Mouse (Mus musculus): ENCODE results near the gene Smad6. TPM values are rescaled to one million over a fixed set of nuclear protein-coding genes. Genes with fewer than 3 reads are reported as not detected.

Gene Smad6
- polyA plus RNA-seq, 1 experiment: 1.3 TPM

- H3K4me3 ChIP-seq (replicated peaks; ENCODE audit: control insufficient read depth, low read depth, low read length): no peak overlapping the region
- 1% methylated on average over 50 of the region's 50 CpGs for WGBS
- H3K4me1 ChIP-seq (ENCODE audit: control insufficient read depth, insufficient read depth, low read length): no peaks in the 10 kb centered on the region; the same call in 1 of the 2 replicates
- H3K27ac ChIP-seq (ENCODE audit: control insufficient read depth, insufficient read depth, low read depth, low read length, poor library complexity): no peak overlapping the region; the same call in 1 of the 2 replicates
- TF ChIP-seq POLR2A (IDR thresholded peaks at IDR 0.05; ENCODE audit: borderline replicate concordance, control insufficient read depth, low read depth, low read length) (no peak), CTCF (IDR thresholded peaks at IDR 0.05; ENCODE audit: control insufficient read depth, insufficient read depth, low read length) (no peak)
Measured at GRCm38 (mm10) chr9:64020171-64020605, 1.7 kb downstream of the Smad6 start.

GRCm38 (mm10) chr9:64019036-64019886 is 2.6 kb downstream of the Smad6 start:
- TF ChIP-seq POLR2A (IDR thresholded peaks at IDR 0.05; ENCODE audit: borderline replicate concordance, control insufficient read depth, low read depth, low read length): no peak
- no peak for TF ChIP-seq CTCF (IDR thresholded peaks at IDR 0.05; ENCODE audit: control insufficient read depth, insufficient read depth, low read length)
- Histone ChIP-seq H3K4me3 (replicated peaks; ENCODE audit: control insufficient read depth, low read depth, low read length) (no peak overlapping the region), H3K4me1 (ENCODE audit: control insufficient read depth, insufficient read depth, low read length) (no peaks in the 10 kb centered on the region; the same call in 1 of the 2 replicates), H3K27ac (ENCODE audit: control insufficient read depth, insufficient read depth, low read depth, low read length, poor library complexity) (no peak overlapping the region)
- 37% methylated on average over 10 of the region's 10 CpGs for WGBS

GRCm38 (mm10) chr9:64017861-64018793 is 3.7 kb downstream of the Smad6 start:
- Histone ChIP-seq H3K4me1 (ENCODE audit: control insufficient read depth, insufficient read depth, low read length) (no peaks in the 10 kb centered on the region; the same call in 1 of the 2 replicates), H3K4me3 (replicated peaks; ENCODE audit: control insufficient read depth, low read depth, low read length) (no peak overlapping the region), H3K27ac (ENCODE audit: control insufficient read depth, insufficient read depth, low read depth, low read length, poor library complexity) (no peak overlapping the region)
- 12% methylated on average over 23 of the region's 23 CpGs for WGBS
- TF ChIP-seq POLR2A (IDR thresholded peaks at IDR 0.05; ENCODE audit: borderline replicate concordance, control insufficient read depth, low read depth, low read length) (no peak), CTCF (IDR thresholded peaks at IDR 0.05; ENCODE audit: control insufficient read depth, insufficient read depth, low read length) (no peak)

- Histone ChIP-seq H3K4me1 (ENCODE audit: control insufficient read depth, insufficient read depth, low read length) (no peaks in the 10 kb centered on the region; the same call in 1 of the 2 replicates), H3K4me3 (replicated peaks; ENCODE audit: control insufficient read depth, low read depth, low read length) (no peak overlapping the region), H3K27ac (ENCODE audit: control insufficient read depth, insufficient read depth, low read depth, low read length, poor library complexity) (no peak overlapping the region)
- TF ChIP-seq CTCF (IDR thresholded peaks at IDR 0.05; ENCODE audit: control insufficient read depth, insufficient read depth, low read length): no peak
- no peak for TF ChIP-seq POLR2A (IDR thresholded peaks at IDR 0.05; ENCODE audit: borderline replicate concordance, control insufficient read depth, low read depth, low read length)
- WGBS: 6% methylated on average over 25 of the region's 25 CpGs
Measured at GRCm38 (mm10) chr9:64016648-64017400, 5.0 kb downstream of the Smad6 start.

- WGBS: 78% methylated on average over 7 of the region's 7 CpGs
- TF ChIP-seq POLR2A (IDR thresholded peaks at IDR 0.05; ENCODE audit: borderline replicate concordance, control insufficient read depth, low read depth, low read length): no peak
- TF ChIP-seq CTCF (IDR thresholded peaks at IDR 0.05; ENCODE audit: control insufficient read depth, insufficient read depth, low read length): no peak
- no peaks in the 10 kb centered on the region; the same call in 1 of the 2 replicates for H3K4me1 ChIP-seq (ENCODE audit: control insufficient read depth, insufficient read depth, low read length)
- H3K4me3 ChIP-seq (replicated peaks; ENCODE audit: control insufficient read depth, low read depth, low read length): no peak overlapping the region
- no peak overlapping the region for H3K27ac ChIP-seq (ENCODE audit: control insufficient read depth, insufficient read depth, low read depth, low read length, poor library complexity)
Measured at GRCm38 (mm10) chr9:64016092-64016491, 5.8 kb downstream of the Smad6 start.

- 40% methylated on average over 6 of the region's 6 CpGs for WGBS
- TF ChIP-seq POLR2A (IDR thresholded peaks at IDR 0.05; ENCODE audit: borderline replicate concordance, control insufficient read depth, low read depth, low read length) (no peak), CTCF (IDR thresholded peaks at IDR 0.05; ENCODE audit: control insufficient read depth, insufficient read depth, low read length) (no peak)
- no peaks in the 10 kb centered on the region; the same call in 1 of the 2 replicates for H3K4me1 ChIP-seq (ENCODE audit: control insufficient read depth, insufficient read depth, low read length)
Measured at GRCm38 (mm10) chr9:64014801-64015200, 7.1 kb downstream of the Smad6 start.

GRCm38 (mm10) chr9:64011356-64011755 is 10.5 kb downstream of the Smad6 start:
- Histone ChIP-seq H3K4me1 (ENCODE audit: control insufficient read depth, insufficient read depth, low read length) (no peaks in the 10 kb centered on the region), H3K27ac (ENCODE audit: control insufficient read depth, insufficient read depth, low read depth, low read length, poor library complexity) (no peak overlapping the region), H3K4me3 (replicated peaks; ENCODE audit: control insufficient read depth, low read depth, low read length) (no peak overlapping the region)
- 87% methylated on average over 1 of the region's 1 CpGs for WGBS
- TF ChIP-seq CTCF (IDR thresholded peaks at IDR 0.05; ENCODE audit: control insufficient read depth, insufficient read depth, low read length): no peak
- TF ChIP-seq POLR2A (IDR thresholded peaks at IDR 0.05; ENCODE audit: borderline replicate concordance, control insufficient read depth, low read depth, low read length): no peak

More at GRCm38 (mm10) chr9:64014801-64015200, 7.1 kb downstream of the Smad6 start:
- no peak overlapping the region for H3K4me3 ChIP-seq (replicated peaks; ENCODE audit: control insufficient read depth, low read depth, low read length)
- no peak overlapping the region for H3K27ac ChIP-seq (ENCODE audit: control insufficient read depth, insufficient read depth, low read depth, low read length, poor library complexity)
